ENCODE assay signal across 30 mouse cellular contexts in the genomic region with DNA sequence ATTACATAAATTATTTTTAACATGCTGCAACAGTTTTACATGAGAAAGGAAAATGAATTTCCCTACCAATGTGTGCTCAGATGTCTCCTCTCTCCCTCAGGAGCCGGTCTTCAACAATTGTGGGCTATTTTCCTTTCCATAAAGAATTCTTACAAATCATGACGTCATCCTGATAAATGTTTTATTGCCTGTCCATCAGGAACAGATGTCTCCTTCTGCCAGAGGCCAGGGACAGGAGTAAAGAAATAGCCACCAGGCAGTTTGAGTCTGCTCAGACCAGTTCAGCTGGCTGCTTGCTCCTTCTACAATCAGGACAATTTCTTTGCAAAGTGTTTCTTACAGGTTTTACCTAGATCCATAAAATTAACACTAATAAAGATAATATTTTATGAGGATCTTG.
"Had no signal": no experiment of that assay in that cellular context is flagged by ENCODE, and none has a peak within 500 bp of the region (broad histone marks: within the 10 kb centered on the region; RNA-seq: fewer than 3 reads in every experiment).

No protein-coding gene starts in this region.

- DNase-seq: heart, postnatal 10 days; heart, postnatal 14 days; heart, postnatal 36 days; heart, postnatal 4 days; kidney, adult 11 months; kidney, adult 18-20 months; kidney, adult 2 months; kidney, adult 8-10 months; kidney, adult 9 months; kidney, postnatal 10 days; kidney, postnatal 14 days; kidney, postnatal 25 days; kidney, postnatal 36 days; kidney, postnatal 4 days; layer of hippocampus, adult 9-11 months; layer of hippocampus, postnatal 36 days had no signal

- H3K27me3 ChIP-seq: heart, embryonic 12.5 days; heart, embryonic 13.5 days; heart, embryonic 15.5 days; hindbrain, embryonic 12.5 days; hindbrain, embryonic 13.5 days; hindbrain, embryonic 15.5 days; intestine, embryonic 15.5 days; kidney, embryonic 15.5 days had no signal

- H3K36me3 ChIP-seq: heart, embryonic 15.5 days; hindbrain, embryonic 12.5 days; hindbrain, embryonic 15.5 days; intestine, embryonic 15.5 days had no signal

- H3K4me3 ChIP-seq: heart, embryonic 12.5 days; heart, embryonic 13.5 days; heart, embryonic 15.5 days; hindbrain, embryonic 10.5 days; hindbrain, embryonic 12.5 days; hindbrain, embryonic 13.5 days; hindbrain, embryonic 15.5 days; intestine, embryonic 15.5 days; kidney, embryonic 15.5 days; layer of hippocampus, adult 2 months; left cerebral cortex, adult 2 months had no signal

- H3K27ac ChIP-seq: heart, embryonic 13.5 days; heart, embryonic 15.5 days; hindbrain, embryonic 10.5 days; hindbrain, embryonic 12.5 days; hindbrain, embryonic 13.5 days; hindbrain, embryonic 14.5 days; hindbrain, embryonic 15.5 days; hindbrain, postnatal 0 days; intestine, embryonic 15.5 days; kidney, embryonic 15.5 days; kidney, postnatal 0 days; layer of hippocampus, adult 2 months; left cerebral cortex, adult 2 months had no signal
